Mouse (Mus musculus): ENCODE results near the gene Stx8. TPM values are rescaled to one million over a fixed set of nuclear protein-coding genes. Genes with fewer than 3 reads are reported as not detected.
A peak's percentile ranks its signal among the peaks of the same experiment; 100 is the strongest.

The Stx8 gene
- polyA plus RNA-seq, 1 experiment from 2014 or later = 51.7 TPM

DNA sequence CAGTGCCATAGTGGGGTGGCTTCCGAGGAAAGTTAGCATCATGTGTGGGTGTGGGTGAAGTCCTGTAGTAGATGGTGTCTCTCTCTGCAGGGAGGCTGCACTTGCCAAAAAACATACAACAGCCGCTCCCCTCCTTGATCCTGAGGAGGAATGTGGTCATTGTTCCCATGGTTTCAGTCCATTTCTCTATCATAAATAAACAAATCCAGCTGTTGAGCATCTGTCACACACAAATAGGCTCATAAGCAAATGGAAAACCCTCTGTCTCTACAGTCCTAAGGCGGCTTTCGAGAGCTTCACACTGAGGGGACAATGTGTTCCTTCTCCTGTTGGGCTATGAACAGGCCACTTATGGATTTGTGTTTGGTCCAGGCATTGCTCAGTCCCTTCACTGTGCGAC lies 56.9 kb downstream of the Stx8 start:
- no peaks in the 10 kb centered on the region for H3K9me3 ChIP-seq (ENCODE audit: control insufficient read depth, low read length)
- no peak overlapping the region for H3K27ac ChIP-seq (ENCODE audit: low read depth, low read length)

DNA sequence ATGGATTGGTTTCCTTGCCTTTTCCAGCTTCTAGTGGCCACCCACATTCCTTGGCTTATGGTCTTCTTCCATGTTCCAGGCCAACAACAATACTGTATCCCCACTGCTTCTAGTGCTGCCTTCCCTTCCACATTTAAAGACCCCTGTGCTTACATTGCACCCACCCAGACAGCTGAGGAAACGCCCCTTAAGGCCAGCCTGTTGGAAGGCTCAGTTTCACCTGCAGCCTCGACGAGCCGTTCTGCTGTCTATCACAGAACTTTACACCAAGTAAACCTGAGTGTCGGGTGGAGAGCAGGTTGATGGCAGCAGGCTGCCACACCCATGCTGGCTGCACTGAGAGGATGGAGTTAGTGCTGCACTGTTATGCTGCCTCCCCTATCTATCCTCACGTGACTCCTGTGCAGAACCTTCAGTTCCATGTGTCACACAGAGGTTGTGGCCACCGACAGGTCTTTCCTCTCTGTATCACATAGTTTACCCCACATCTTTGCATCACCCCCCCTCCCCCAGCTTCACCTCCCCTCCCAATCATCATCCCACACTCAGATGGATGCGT lies 57.9 kb downstream of the Stx8 start:
- Histone ChIP-seq H3K9ac (ENCODE audit: low read depth, low read length) (no peak overlapping the region), H3K4me3 (ENCODE audit: low read length) (no peak overlapping the region), H3K4me1 (ENCODE audit: control insufficient read depth, insufficient read depth, low read length) (peaks cover 11% of the 10 kb centered on the region; the same call in 1 of the 2 replicates), H3K9me3 (ENCODE audit: control insufficient read depth, low read length) (no peaks in the 10 kb centered on the region), H3K27ac (ENCODE audit: low read depth, low read length) (no peak overlapping the region), H3K27me3 (ENCODE audit: control insufficient read depth, insufficient read depth, low read length) (no peaks in the 10 kb centered on the region), H3K4me2 (replicated peaks; ENCODE audit: low read depth, low read length) (no peak overlapping the region), H3K36me3 (ENCODE audit: control insufficient read depth, insufficient read depth, low read length) (no peaks in the 10 kb centered on the region)
- WGBS = 45% methylated on average over 8 of the region's 8 CpGs
- ATAC-seq (ENCODE audit: low FRiP score, low TSS enrichment) = peak; percentile 46

More for the DNA sequence above, 56.9 kb downstream of the Stx8 start:
- 54% methylated on average over 5 of the region's 5 CpGs for WGBS
- peaks cover 11% of the 10 kb centered on the region; the same call in 1 of the 2 replicates for H3K4me1 ChIP-seq (ENCODE audit: control insufficient read depth, insufficient read depth, low read length)
- ATAC-seq (ENCODE audit: low FRiP score, low TSS enrichment) = no peak
- H3K9ac ChIP-seq (ENCODE audit: low read depth, low read length) = no peak overlapping the region
- no peak overlapping the region for H3K4me3 ChIP-seq (ENCODE audit: low read length)
- no peaks in the 10 kb centered on the region for H3K27me3 ChIP-seq (ENCODE audit: control insufficient read depth, insufficient read depth, low read length)
- H3K4me2 ChIP-seq (replicated peaks; ENCODE audit: low read depth, low read length) = no peak overlapping the region
- H3K36me3 ChIP-seq (ENCODE audit: control insufficient read depth, insufficient read depth, low read length) = no peaks in the 10 kb centered on the region

DNA sequence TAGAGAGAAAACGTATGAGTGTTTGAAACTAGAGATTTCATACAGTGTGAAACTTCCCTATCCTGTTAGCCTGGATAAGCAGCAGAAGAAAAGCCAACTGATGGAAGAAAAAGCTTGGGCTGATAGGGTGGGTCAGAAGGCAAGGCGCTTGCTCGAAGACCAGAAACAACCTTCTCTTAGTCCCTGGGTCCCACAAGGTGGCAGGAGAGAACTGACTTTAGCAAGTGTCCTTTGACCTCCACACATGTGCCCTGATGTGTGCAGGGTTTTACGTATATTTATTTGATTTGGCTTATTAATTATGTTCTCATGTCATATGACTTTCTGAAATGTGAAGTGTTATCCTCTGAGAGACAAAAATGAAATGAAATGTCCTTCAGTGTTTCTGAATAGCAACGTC lies 60.6 kb downstream of the Stx8 start:
- 84% methylated on average over 5 of the region's 5 CpGs for WGBS
- Histone ChIP-seq H3K27ac (ENCODE audit: low read depth, low read length) (no peak overlapping the region), H3K4me1 (ENCODE audit: control insufficient read depth, insufficient read depth, low read length) (peaks cover 25% of the 10 kb centered on the region; the same call in 1 of the 2 replicates), H3K27me3 (ENCODE audit: control insufficient read depth, insufficient read depth, low read length) (no peaks in the 10 kb centered on the region), H3K9me3 (ENCODE audit: control insufficient read depth, low read length) (no peaks in the 10 kb centered on the region), H3K36me3 (ENCODE audit: control insufficient read depth, insufficient read depth, low read length) (no peaks in the 10 kb centered on the region), H3K9ac (ENCODE audit: low read depth, low read length) (no peak overlapping the region), H3K4me3 (ENCODE audit: low read length) (no peak overlapping the region), H3K4me2 (replicated peaks; ENCODE audit: low read depth, low read length) (no peak overlapping the region)
- no peak for ATAC-seq (ENCODE audit: low FRiP score, low TSS enrichment)

DNA sequence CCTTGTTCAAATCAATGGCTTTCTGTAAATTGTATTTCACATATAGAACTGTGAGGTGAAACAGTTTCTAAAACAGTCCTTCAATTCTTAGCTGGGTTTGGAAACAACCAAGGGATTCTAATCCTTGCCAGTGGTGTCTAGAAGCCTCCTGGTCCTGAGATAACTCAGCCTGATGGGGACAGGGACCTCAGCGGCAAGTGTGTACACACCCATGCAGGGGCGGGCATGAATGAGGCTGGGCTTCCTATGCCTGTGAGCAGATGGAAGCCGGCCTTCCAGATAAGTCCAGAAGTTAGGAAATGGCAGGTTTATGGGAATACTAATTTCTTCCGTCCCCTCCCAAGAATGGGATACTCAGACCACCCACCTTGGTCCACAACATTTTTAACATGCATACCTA lies 63.1 kb downstream of the Stx8 start:
- peak overlapping the region; percentile 39; the same call in 1 of the 2 replicates for H3K27ac ChIP-seq (ENCODE audit: low read depth, low read length)
- ATAC-seq (ENCODE audit: low FRiP score, low TSS enrichment) = no peak
- H3K9ac ChIP-seq (ENCODE audit: low read depth, low read length) = no peak overlapping the region
- 24% methylated on average over 4 of the region's 4 CpGs for whole genome bisulfite sequencing
- H3K4me1 ChIP-seq (ENCODE audit: control insufficient read depth, insufficient read depth, low read length) = peaks cover 16% of the 10 kb centered on the region; the same call in 1 of the 2 replicates
- no peak overlapping the region for H3K4me3 ChIP-seq (ENCODE audit: low read length)
- H3K27me3 ChIP-seq (ENCODE audit: control insufficient read depth, insufficient read depth, low read length) = no peaks in the 10 kb centered on the region
- no peaks in the 10 kb centered on the region for H3K9me3 ChIP-seq (ENCODE audit: control insufficient read depth, low read length)
- no peaks in the 10 kb centered on the region for H3K36me3 ChIP-seq (ENCODE audit: control insufficient read depth, insufficient read depth, low read length)
- no peak overlapping the region for H3K4me2 ChIP-seq (replicated peaks; ENCODE audit: low read depth, low read length)

DNA sequence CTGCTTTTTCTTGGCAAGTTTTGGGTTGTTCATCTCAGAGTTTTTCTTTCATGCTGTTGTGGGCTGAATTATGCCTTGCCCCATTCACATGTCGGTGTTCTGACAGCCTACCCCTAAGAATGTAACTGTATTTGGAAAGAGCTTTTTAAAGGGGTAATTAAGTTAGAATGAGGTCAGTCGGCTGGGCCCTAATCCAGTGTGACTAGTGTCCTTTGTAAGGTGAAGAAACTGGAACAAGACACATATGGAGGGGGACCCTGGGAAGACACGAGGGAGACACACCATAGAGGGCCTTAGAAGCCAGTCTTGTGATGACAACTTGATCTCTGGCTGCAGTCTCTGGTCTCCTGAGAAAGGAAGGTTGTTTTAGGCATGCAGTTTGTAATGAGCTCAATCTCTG lies 63.9 kb downstream of the Stx8 start:
- ATAC-seq (ENCODE audit: low FRiP score, low TSS enrichment) = no peak
- Histone ChIP-seq H3K27ac (ENCODE audit: low read depth, low read length) (no peak overlapping the region; the same call in 1 of the 2 replicates), H3K36me3 (ENCODE audit: control insufficient read depth, insufficient read depth, low read length) (no peaks in the 10 kb centered on the region), H3K4me1 (ENCODE audit: control insufficient read depth, insufficient read depth, low read length) (peaks cover 16% of the 10 kb centered on the region; the same call in 1 of the 2 replicates), H3K9me3 (ENCODE audit: control insufficient read depth, low read length) (no peaks in the 10 kb centered on the region), H3K4me3 (ENCODE audit: low read length) (no peak overlapping the region), H3K9ac (ENCODE audit: low read depth, low read length) (no peak overlapping the region), H3K4me2 (replicated peaks; ENCODE audit: low read depth, low read length) (no peak overlapping the region), H3K27me3 (ENCODE audit: control insufficient read depth, insufficient read depth, low read length) (no peaks in the 10 kb centered on the region)
- 20% methylated on average over 3 of the region's 3 CpGs for WGBS

DNA sequence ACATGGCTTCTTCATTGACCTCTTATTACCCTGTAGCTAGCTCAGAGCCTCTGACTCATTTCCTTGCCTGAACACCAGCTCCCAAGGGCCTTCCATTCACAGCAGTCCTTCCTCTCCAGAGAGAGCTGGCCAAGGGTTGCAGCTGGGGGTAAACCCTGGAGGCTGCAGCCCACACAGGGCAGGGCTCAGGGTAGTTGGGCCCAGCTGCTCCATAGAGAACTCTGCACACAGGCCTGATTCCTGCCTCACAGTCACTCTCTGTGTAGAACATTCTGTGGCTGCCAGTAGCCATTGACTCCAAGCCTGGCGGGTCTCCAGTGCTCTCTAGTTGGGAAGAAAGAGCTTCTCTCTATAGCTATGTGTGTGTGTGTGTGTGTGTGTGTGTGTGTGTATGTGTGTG lies 64.8 kb downstream of the Stx8 start:
- no peak overlapping the region for H3K4me3 ChIP-seq (ENCODE audit: low read length)
- no peak for ATAC-seq (ENCODE audit: low FRiP score, low TSS enrichment)
- no peaks in the 10 kb centered on the region for H3K36me3 ChIP-seq (ENCODE audit: control insufficient read depth, insufficient read depth, low read length)
- H3K9me3 ChIP-seq (ENCODE audit: control insufficient read depth, low read length) = no peaks in the 10 kb centered on the region
- peaks cover 16% of the 10 kb centered on the region; the same call in 1 of the 2 replicates for H3K4me1 ChIP-seq (ENCODE audit: control insufficient read depth, insufficient read depth, low read length)
- H3K4me2 ChIP-seq (replicated peaks; ENCODE audit: low read depth, low read length) = no peak overlapping the region
- H3K9ac ChIP-seq (ENCODE audit: low read depth, low read length) = no peak overlapping the region
- 87% methylated on average over 1 of the region's 1 CpGs for WGBS
- H3K27ac ChIP-seq (ENCODE audit: low read depth, low read length) = peak overlapping the region; percentile 37; the same call in 1 of the 2 replicates
- H3K27me3 ChIP-seq (ENCODE audit: control insufficient read depth, insufficient read depth, low read length) = no peaks in the 10 kb centered on the region

DNA sequence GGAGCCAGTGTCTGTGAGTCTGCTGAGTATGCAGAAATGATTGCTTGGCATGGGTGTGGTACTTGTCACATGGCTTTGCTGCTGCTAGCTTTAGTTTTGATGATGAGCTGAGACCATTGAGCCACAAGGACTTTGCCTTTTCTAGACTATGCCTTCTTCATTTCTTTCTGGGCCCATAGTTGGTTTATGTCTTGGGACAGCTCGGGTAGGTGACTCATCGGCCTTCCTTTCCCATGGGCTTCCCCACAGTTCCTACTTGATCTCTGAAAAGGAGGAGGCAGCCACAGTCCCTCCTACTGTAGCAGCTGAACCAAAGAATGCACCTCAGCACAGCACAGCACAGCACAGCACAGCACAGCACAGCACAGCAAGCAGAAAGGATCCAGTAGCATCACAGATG lies 66.5 kb downstream of the Stx8 start:
- no peak overlapping the region for H3K4me3 ChIP-seq (ENCODE audit: low read length)
- no peak for ATAC-seq (ENCODE audit: low FRiP score, low TSS enrichment)
- no peak overlapping the region for H3K27ac ChIP-seq (ENCODE audit: low read depth, low read length)
- no peaks in the 10 kb centered on the region for H3K27me3 ChIP-seq (ENCODE audit: control insufficient read depth, insufficient read depth, low read length)
- no peaks in the 10 kb centered on the region for H3K36me3 ChIP-seq (ENCODE audit: control insufficient read depth, insufficient read depth, low read length)
- peaks cover 24% of the 10 kb centered on the region; the same call in 1 of the 2 replicates for H3K4me1 ChIP-seq (ENCODE audit: control insufficient read depth, insufficient read depth, low read length)
- H3K4me2 ChIP-seq (replicated peaks; ENCODE audit: low read depth, low read length) = no peak overlapping the region
- H3K9me3 ChIP-seq (ENCODE audit: control insufficient read depth, low read length) = no peaks in the 10 kb centered on the region
- no peak overlapping the region for H3K9ac ChIP-seq (ENCODE audit: low read depth, low read length)
- WGBS = 33% methylated on average over 2 of the region's 2 CpGs

DNA sequence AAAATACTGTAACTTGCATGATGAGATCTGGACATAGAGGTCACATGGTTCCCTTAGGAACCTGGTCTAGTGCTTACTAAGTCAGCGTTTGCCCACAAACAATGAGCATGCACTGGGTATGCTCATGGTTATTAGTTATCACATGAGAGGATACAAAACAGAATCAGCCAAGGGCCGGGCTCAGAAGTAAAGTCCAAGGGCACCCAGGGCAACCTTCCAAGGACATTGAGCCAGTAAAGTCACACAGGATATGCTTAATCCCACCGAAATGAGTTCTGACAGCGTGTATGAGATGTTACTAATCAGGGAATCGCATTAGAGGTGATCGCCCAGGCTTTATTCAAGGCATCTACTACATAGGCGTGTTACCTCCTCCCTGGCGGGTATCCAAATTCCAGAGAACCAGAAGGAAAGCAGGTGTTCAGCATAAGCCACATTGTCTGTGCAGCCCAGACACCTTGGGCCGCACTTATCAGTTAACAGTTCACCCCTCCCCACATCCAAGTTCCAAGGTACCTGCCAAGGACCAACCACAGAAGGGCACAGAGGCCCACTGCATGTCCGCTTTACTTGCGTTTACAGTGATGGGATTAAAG lies 67.4 kb downstream of the Stx8 start:
- no peak overlapping the region for H3K4me3 ChIP-seq (ENCODE audit: low read length)
- H3K36me3 ChIP-seq (ENCODE audit: control insufficient read depth, insufficient read depth, low read length) = no peaks in the 10 kb centered on the region
- H3K27ac ChIP-seq (ENCODE audit: low read depth, low read length) = no peak overlapping the region
- ATAC-seq (ENCODE audit: low FRiP score, low TSS enrichment) = no peak
- H3K27me3 ChIP-seq (ENCODE audit: control insufficient read depth, insufficient read depth, low read length) = no peaks in the 10 kb centered on the region
- peaks cover 24% of the 10 kb centered on the region; the same call in 1 of the 2 replicates for H3K4me1 ChIP-seq (ENCODE audit: control insufficient read depth, insufficient read depth, low read length)
- no peaks in the 10 kb centered on the region for H3K9me3 ChIP-seq (ENCODE audit: control insufficient read depth, low read length)
- no peak overlapping the region for H3K4me2 ChIP-seq (replicated peaks; ENCODE audit: low read depth, low read length)
- no peak overlapping the region for H3K9ac ChIP-seq (ENCODE audit: low read depth, low read length)
- WGBS = 85% methylated on average over 11 of the region's 11 CpGs

DNA sequence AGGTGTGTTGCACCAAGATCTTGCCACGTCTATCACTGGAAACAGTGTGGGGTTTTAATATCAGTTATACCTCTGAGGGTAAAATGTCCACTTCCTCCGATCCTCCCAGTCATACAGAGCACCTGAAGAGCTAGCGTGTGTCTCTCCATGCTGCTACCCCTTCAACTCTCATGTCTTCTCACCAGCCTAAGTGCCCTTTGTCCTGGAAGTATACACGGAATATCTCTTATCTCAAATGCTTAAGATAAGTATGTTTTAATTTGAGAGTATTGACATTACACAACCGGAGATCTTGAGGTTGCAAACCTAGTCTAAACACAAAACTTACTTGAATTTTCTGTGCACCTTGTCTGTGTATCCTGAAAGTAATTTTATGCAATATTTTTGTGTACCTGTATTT lies 68.4 kb downstream of the Stx8 start:
- Histone ChIP-seq H3K4me1 (ENCODE audit: control insufficient read depth, insufficient read depth, low read length) (peaks cover 19% of the 10 kb centered on the region; the same call in 1 of the 2 replicates), H3K27ac (ENCODE audit: low read depth, low read length) (no peak overlapping the region), H3K27me3 (ENCODE audit: control insufficient read depth, insufficient read depth, low read length) (no peaks in the 10 kb centered on the region), H3K4me3 (ENCODE audit: low read length) (no peak overlapping the region), H3K4me2 (replicated peaks; ENCODE audit: low read depth, low read length) (no peak overlapping the region), H3K9ac (ENCODE audit: low read depth, low read length) (no peak overlapping the region), H3K36me3 (ENCODE audit: control insufficient read depth, insufficient read depth, low read length) (no peaks in the 10 kb centered on the region), H3K9me3 (ENCODE audit: control insufficient read depth, low read length) (no peaks in the 10 kb centered on the region)
- no peak for ATAC-seq (ENCODE audit: low FRiP score, low TSS enrichment)
- WGBS = 93% methylated on average over 5 of the region's 5 CpGs
